Mouse (Mus musculus) cerebellum, adult 8-10 months (tissue): Measurements from ENCODE around the gene Krt88.

Source experiments
- DNase-seq: peaks from one replicate; pipeline ENCODE4 v3.0.0; 2022

Krt88 gene

GRCm38 (mm10) chr15:101447444-101447843 lies at the start of gene Krt88:
TSS of gene Krt88 (plus strand) at chr15:101447744.
- no peak for DNase-seq

- no peak for DNase-seq
Measured at GRCm38 (mm10) chr15:101398269-101398668, 49.3 kb upstream of the Krt88 start.

DNA sequence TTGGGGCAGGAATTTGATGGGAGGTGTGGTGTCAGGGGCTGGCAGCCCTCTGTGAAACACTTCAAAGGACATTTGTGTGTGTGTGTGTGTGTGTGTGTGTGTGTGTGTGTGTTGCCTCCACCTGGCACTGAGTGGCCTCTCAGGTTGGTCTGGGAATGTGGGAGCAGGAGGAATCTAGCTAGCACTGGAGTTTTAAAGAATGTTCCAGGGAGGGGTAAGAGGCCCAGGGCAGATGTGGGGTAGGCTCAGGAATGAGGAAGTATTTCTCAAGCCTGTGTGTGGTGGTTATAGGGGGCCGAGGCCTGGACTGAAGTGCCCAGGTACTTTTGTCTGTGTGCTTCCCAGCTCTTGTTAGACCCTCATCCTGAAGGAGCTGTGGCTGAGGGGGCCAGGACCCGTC lies 36.8 kb upstream of the Krt88 start, which contains the start of gene Krt7:
TSS of gene Krt7 (plus strand) at position 269 of the 400 bp plus-strand sequence.
- DNase-seq: no peak

DNA sequence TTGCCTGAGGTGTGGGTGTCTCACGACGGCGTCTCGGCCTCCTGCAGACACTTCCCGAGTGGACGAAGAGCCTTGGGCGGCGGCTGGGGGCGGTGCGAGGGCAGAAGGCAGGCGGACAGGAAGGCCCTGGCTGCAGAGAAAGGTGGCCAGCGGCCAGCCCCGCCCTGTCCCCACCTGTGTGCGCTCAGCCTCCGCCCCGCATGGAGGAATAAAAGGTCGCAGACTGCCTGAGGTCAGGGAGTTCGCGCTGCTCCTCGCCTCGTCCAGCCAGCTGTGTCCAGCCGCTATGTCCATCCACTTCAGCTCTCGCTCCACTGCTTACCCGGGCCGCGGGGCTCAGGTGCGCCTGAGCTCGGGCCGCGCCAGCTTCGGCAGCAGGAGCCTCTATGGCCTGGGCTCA lies 35.4 kb upstream of the Krt88 start:
- DNase-seq: no peak

GRCm38 (mm10) chr15:101413916-101414635 lies 33.5 kb upstream of the Krt88 start:
- DNase-seq: no peak

DNA sequence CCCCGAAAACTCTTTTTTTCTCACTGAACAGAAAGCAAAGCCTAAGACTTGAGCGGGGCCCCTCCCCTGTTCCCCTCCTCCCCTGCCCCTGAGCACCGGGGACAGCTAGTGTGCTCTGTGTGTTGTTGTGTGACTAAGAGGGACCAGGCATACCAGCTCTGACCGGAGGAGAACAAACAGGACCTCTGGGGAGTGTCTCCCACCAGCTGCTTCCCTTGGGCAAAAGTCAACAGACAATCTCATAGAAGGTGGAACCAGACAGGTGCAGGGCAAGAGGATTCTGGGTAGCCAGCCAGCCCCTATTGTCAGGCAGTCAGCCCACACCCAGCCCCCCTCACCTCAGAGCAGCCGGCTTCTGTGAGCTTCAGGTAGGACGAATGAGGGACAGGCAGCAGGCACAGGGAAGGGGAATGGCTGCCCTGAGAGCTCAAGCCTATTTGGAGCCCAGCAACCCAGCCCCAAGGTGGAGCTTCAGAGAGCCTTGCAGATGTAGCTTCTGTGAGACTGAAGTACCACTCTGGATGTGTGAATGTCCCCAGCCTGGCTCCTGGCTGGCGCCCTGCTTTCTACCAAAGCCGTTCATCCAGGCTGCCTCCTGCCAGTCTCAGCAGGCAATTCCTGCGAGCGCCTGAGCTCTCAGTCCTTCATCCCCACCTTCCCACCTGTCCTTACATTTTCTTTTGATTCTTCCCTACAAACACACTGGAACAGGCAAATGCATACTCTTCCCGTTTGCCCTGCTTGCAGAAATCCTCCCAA lies 32.6 kb upstream of the Krt88 start:
- peak; percentile 14 for DNase-seq

DNA sequence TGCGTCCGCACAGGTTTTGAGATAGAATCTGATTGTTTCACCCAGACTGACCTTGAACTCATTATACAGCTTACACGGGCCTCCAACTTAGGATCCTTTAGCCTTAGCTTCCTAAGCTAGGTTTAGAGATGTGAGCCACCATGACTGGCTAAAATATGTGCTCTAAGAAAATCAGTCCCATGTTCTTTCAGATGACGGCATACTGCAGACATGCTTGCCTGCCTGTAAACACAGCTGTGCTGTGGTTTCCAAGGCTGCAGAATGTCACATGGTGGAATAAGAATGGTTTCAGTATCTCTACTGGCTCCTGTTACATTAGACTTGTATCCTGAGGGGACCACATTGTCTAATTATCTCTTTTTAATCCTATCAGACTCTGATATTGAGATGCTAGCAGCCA lies 28.6 kb upstream of the Krt88 start:
- no peak for DNase-seq

DNA sequence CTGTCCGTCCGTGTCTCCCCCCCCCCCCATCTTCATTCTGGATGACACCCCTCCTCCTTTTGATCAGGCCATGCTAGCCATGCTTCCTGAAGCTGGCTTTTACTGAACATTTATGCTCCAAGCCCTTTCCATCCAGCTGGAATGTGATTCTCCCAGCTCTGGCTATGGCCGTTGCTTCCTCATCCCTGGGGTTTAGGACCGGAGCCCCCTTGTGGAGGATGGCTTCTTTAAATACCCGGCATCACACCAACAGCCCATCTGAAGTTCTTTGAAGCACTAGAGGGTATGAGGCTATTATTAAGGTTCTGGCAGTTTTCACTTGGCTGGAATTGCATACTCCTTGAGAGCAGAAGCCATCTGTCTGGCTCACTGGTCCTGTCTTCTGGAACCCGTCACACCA lies 26.6 kb upstream of the Krt88 start:
- DNase-seq: no peak

- no peak for DNase-seq
Measured at GRCm38 (mm10) chr15:101424914-101425313, 22.6 kb upstream of the Krt88 start.

DNA sequence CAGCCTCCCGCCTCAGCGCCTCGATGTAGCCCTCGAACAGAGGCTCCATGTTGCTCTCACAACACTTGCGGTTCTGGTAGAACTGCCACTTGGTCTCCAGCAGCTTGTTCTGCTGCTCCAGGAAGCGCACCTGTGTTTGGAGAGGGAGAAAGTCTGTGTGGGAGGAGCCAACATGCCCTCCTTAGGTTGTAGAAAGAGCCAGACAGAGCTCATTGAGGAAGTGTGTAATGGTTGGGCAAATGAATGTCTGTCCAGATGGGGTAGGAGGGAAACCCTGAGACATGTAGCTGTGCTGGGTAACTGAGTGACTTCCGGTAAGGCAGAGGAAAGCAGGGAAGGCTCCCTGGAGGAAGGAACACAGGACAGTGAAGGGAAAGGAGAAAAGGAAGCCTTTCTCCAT lies 10.9 kb upstream of the Krt88 start:
- DNase-seq: no peak

DNA sequence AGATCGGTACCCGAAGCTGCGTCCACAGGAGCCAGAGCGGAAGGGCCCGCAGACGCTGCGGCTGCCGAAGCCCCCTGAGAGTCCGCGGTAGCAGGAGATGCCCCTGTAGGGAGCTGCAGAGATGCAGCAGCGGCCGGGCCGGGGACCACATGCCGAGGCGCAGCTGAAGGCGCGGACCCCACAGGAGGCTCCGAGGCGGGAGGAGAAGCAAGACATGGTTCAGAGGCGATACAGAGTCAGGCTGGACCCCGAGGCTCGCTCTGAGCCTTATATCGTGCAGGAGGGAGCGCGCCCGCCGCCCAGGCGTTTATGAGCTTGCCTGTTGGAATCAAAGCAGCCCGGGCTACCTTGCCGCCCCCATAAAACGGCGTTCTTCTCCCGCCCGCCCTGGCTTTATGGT lies 9.0 kb upstream of the Krt88 start, which contains the start of gene Krt87:
TSS of gene Krt87 (minus strand) at position 250 of the 400 bp plus-strand sequence.
- DNase-seq: no peak

GRCm38 (mm10) chr15:101440837-101441236 lies 6.7 kb upstream of the Krt88 start:
- no peak for DNase-seq

- no peak for DNase-seq
Measured at GRCm38 (mm10) chr15:101446572-101446971, 972 bp upstream of the Krt88 start.

DNA sequence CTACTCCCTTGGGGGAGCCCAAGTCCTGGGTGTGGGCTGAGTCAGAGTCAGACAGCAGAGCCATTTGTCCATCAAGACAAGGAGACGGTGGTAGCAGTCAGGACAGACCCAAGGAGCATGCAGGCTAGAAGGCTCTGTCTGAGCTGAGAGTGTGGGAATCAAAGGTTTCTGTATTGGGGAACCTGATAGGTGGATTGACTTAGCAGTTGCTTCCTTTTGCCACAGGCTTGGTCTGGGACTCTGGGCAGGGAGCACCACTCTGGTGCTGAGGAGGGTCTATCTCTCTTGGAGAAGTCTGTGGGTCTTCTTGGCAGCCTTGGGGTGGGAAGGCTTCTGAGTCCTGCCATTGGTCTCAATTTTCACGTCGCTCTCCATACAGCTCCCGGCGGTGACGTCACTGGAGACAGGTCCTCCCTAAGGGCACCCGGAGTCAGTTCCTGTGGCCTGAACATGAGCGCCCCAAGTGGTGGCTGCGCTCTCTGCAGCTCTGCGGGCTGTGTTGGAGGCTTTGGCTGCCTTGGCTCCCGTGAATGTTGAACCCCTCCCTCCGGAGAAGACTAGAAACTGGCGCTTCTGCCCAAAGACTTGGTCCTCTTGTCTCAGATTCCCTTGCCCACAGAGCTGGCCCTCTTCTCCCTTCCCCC lies 5.7 kb downstream of the Krt88 start:
- DNase-seq: peak; percentile 68

- DNase-seq: no peak
Measured at GRCm38 (mm10) chr15:101454774-101455173, 7.2 kb downstream of the Krt88 start.

DNA sequence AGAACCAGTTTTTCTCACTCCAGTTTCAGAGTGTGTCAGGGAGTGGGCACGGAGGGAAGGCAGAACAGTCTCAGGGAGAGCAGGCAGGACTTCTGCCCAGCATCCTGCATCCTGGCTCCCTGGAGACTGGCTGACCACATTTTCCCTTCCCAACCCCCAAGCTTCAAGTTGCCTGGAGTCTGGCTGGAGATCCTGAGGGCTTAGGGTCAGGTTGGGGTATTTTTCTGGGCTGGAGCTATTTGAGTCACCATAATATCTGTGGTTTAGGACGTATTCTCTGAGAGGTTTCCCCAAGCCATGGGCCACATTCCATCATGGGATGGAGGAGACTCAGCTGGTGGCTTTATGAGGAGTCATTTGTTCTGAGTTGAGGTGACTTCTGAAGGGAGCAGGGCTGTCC lies 7.7 kb downstream of the Krt88 start:
- no peak for DNase-seq

GRCm38 (mm10) chr15:101455891-101456290 lies 8.3 kb downstream of the Krt88 start:
- no peak for DNase-seq

GRCm38 (mm10) chr15:101458361-101458930 lies 10.9 kb downstream of the Krt88 start:
- peak; percentile 5 for DNase-seq

DNA sequence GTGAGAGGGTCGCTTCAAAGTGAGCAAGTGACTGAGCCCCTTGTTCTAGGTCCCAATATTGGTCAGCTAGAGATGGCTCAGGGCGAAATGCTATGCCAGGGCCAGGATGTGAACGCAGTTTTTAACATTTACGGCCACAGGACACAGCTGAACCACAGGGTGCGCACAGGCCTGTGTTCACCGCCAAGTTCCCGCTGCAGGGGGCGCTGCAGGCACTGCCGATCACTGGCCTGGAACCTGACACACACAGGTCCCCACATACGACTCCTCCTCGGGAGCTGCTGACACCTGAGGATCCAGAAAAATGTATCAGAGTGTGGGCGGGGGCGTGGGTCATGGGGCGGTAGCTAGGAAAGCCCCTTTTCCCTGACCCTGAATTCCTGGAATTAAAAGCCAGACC lies 11.7 kb downstream of the Krt88 start:
- no peak for DNase-seq

- DNase-seq: no peak
Measured at GRCm38 (mm10) chr15:101463651-101464050, 16.1 kb downstream of the Krt88 start, which contains the start of gene Krt81. TSS of gene Krt81 (minus strand) at chr15:101463751.

DNA sequence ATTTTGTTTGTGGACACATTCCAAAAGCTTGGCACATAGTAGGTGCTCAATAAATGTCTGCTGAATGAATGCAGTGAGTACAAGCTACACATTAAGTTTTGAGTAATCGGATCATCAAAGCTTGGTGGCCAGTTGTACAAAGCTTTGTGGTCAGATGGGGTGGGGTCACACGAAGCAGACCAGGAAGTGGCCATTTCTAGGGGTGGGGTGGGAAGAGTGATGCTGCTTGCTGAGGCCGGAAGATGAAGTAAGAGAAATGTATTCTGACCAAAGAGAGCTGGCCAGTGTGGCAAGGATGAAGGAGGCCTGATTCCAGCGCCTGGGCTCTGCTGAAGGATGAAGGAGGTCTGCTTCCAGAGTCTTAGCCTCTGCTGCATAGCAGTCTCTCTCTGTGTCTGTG lies 21.5 kb downstream of the Krt88 start:
- no peak for DNase-seq

GRCm38 (mm10) chr15:101472952-101473528 lies 25.5 kb downstream of the Krt88 start, which contains the start of gene Krt86:
TSS of gene Krt86 (plus strand) at chr15:101473478.
- no peak for DNase-seq
